Mouse (Mus musculus) stomach, embryonic 14.5 days (tissue): ENCODE measurements around the gene Fermt3. TPM values are rescaled to one million over a fixed set of nuclear protein-coding genes. Genes with fewer than 3 reads are reported as not detected.
A peak's percentile ranks its signal among the peaks of the same experiment; 100 is the strongest.

Experiments
- ATAC-seq: fragments of 200-750 bp; cut with Nextera tagmentation; 2 replicates; pipeline ENCODE4 v1.8.0; 2017; ENCODE audit warnings: low read depth, moderate TSS enrichment; ENCODE audit not compliant: insufficient number of reproducible peaks, insufficient read depth, low FRiP score
- H3K27ac ChIP-seq: fragments of 300-500 bp; sonication (generic); 2 replicates; pipeline ENCODE4 v1.5.1; 2014; ENCODE audit warnings: mild to moderate bottlenecking, low read length, moderate library complexity, mixed read lengths
- H3K27me3 ChIP-seq: fragments of 300-500 bp; sonication (generic); 2 replicates; pipeline ENCODE4 v1.6.1; 2014; ENCODE audit warnings: low read length, control low read depth, mixed read lengths; ENCODE audit not compliant: control insufficient read depth, insufficient read depth
- H3K36me3 ChIP-seq: fragments of 300-500 bp; sonication (generic); 2 replicates; pipeline ENCODE4 v1.6.1; 2014; ENCODE audit warnings: mild to moderate bottlenecking, control low read depth, low read length, moderate library complexity, mixed read lengths; ENCODE audit not compliant: control insufficient read depth, insufficient read depth
- H3K4me1 ChIP-seq: fragments of 300-500 bp; sonication (generic); 2 replicates; pipeline ENCODE4 v1.6.1; 2014; ENCODE audit warnings: low read length, control low read depth, mixed read lengths; ENCODE audit not compliant: control insufficient read depth, insufficient read depth
- H3K4me2 ChIP-seq: fragments of 300-500 bp; sonication (generic); replicated peaks from 2 replicates; pipeline ENCODE4 v1.6.1; 2014; ENCODE audit warnings: low read depth, low read length, control low read depth
- H3K4me3 ChIP-seq: fragments of 300-500 bp; sonication (generic); 2 replicates; pipeline ENCODE4 v1.5.1; 2014; ENCODE audit warnings: low read depth, low read length, control low read depth
- H3K9ac ChIP-seq: fragments of 300-500 bp; sonication (generic); replicated peaks from 2 replicates; pipeline ENCODE4 v1.6.1; 2014; ENCODE audit warnings: low read depth, mild to moderate bottlenecking, control low read depth, low read length, moderate library complexity, mixed read lengths
- H3K9me3 ChIP-seq: fragments of 300-500 bp; sonication (generic); 2 replicates; pipeline ENCODE4 v1.6.1; 2016; ENCODE audit warnings: low read depth, low read length, control low read depth; ENCODE audit not compliant: control insufficient read depth
- WGBS: fragments of 180-500 bp; shearing (Covaris S2); extraction: QIAGEN DNeasy Blood & Tissue Kit; methylation state at CpG from one replicate; pipeline ENCODE4 v1.1.7; 2014; 5-methylcytosine and 5-hydroxymethylcytosine counted together
- polyA plus RNA-seq: library from polyadenylated mRNA; unstranded; fragments of >200 nt; fragmentation: Nextera tagmentation; extraction: Ambion mirVana; gene quantifications from 2 replicates; pipeline ENCODE4 v1.2.1, GENCODE M21; 2014

Fermt3 gene
- polyA plus RNA-seq, 1 experiment from 2014 or later, result 8.2 TPM

DNA sequence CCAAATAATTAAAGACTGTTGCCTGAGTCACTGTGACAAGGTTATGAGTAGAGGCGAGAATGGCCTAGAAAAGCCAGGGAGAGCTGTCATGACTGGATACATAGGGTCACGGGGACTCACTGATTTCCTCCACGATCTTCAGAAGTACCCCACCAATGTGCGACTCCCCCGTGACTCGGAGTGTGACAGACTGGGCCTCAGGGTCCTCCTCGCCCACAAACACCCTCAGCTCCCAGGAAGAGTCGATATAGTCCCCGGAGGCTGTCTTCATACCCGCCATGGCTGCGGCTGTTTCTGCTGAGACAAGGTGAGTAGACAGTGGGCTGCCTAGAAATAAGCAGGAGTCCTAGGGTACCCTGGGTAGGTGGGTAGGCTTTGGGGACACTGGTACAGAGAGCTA is 723 bp downstream of the Fermt3 start:
- Histone ChIP-seq H3K4me2 (no peak overlapping the region), H3K4me3 (no peak overlapping the region), H3K4me1 (no peaks in the 10 kb centered on the region), H3K27me3 (no peaks in the 10 kb centered on the region), H3K36me3 (peaks cover 44% of the 10 kb centered on the region), H3K9me3 (no peaks in the 10 kb centered on the region), H3K9ac (no peak overlapping the region), H3K27ac (no peak overlapping the region)
- no peak for ATAC-seq
- 90% methylated on average over 11 of the region's 11 CpGs for WGBS

DNA sequence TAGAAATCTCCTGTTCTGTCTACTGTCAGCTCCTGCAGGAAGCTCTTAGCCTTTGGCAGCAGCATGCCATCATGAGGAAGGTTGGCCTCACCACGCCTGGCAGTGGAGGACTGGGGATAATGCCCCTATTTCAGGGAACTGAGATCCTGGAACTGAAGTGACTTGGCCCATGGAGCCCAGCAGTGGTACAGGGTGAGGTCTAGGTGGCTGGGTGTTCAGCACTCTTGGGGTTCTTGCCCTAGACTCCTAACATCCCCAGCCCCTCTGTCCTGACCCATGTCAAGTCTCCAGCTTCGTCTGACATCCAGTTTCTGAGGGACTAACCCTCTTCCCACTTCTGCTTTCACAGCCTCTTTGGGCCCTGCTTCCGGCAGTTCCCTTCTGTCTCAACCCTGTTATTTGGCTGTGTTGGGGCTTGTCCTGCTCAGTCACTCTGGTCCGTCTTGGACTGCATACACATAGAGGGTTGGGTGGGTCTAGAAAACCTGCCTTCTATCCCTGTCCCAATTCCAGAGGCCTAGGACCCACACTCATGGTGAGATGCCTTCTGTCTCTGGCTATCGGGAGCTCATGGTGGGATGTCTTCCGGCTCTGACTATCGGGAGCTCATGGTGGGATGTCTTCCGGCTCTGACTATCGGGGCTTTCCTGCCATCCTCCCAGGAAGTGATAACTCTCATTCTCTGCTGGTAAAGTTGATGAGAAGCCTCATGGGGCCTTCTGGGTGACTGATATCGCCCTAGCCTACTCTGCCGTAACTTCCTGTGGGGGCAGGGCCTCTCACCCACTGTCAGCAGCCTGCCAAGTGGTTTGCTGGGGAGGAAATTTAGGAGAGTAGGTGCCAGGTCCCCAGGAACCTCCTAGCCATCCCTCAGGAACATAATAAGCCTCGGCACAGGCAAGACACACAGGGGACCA is 1.5 kb downstream of the Fermt3 start:
- H3K9ac ChIP-seq, result no peak overlapping the region
- ATAC-seq, result no peak
- H3K27ac ChIP-seq, result no peak overlapping the region
- no peaks in the 10 kb centered on the region for H3K27me3 ChIP-seq
- H3K4me2 ChIP-seq, result no peak overlapping the region
- H3K4me1 ChIP-seq, result no peaks in the 10 kb centered on the region
- no peaks in the 10 kb centered on the region for H3K9me3 ChIP-seq
- no peak overlapping the region for H3K4me3 ChIP-seq
- 80% methylated on average over 12 of the region's 12 CpGs for WGBS
- peaks cover 37% of the 10 kb centered on the region for H3K36me3 ChIP-seq

DNA sequence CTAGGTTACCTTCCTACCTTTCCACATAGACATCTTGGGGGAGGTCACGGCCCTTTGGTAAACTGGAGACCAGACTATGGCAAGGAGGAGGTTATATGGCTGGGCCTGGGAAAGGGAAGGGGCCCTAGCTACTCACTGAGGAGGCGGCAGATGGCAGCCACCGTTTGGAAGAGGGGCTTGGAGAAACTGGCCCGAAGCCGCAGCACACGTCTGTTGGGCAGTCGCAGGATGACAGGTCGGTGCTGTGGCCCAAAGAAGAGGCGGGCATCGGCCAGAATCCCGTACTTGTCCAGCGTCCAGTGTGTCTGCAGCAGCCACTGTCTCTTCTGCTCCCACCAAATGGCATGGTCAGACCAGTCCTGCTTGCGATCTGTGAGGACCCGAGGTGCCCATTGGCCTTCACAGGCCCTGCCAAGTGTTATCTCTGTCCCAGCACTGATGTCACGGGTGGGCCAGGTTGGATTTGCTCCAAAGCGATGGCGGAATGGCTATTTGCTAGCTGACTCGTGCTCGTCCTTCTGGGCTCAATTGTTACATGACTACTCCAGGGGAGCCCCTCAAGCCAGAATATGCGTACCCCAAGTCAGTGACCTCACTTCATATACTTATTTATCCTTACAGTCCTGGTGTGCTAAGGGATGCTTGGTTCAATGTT is 4.7 kb downstream of the Fermt3 start:
- H3K4me2 ChIP-seq, result no peak overlapping the region
- peaks cover 9% of the 10 kb centered on the region for H3K36me3 ChIP-seq
- H3K27ac ChIP-seq, result no peak overlapping the region
- H3K4me3 ChIP-seq, result no peak overlapping the region
- no peaks in the 10 kb centered on the region for H3K4me1 ChIP-seq
- no peak for ATAC-seq
- H3K9ac ChIP-seq, result no peak overlapping the region
- H3K27me3 ChIP-seq, result no peaks in the 10 kb centered on the region
- H3K9me3 ChIP-seq, result no peaks in the 10 kb centered on the region
- 90% methylated on average over 20 of the region's 20 CpGs for WGBS

DNA sequence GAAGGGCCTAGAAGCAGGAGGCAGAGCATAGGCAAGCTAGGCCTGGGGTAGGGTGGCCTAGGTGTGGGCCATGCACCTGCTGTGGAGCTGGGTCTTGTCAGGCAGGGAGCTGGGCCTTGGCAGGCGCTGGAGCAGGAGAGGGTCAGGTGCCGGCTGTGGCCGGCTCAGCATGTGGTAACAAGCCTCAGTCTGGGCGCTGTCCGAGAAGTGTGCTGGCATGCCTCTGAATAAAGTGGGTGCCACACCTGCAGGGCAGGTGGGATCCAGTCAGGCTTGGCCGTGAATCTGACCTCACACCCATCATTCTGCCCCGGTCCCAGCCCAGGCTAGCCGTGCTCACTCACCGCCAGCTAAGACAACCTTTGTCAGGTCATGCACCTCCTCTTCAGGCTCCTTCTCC is 5.3 kb downstream of the Fermt3 start:
- Histone ChIP-seq H3K27ac (no peak overlapping the region), H3K4me1 (no peaks in the 10 kb centered on the region), H3K9ac (no peak overlapping the region), H3K36me3 (peaks cover 4% of the 10 kb centered on the region), H3K4me3 (no peak overlapping the region), H3K27me3 (no peaks in the 10 kb centered on the region), H3K4me2 (no peak overlapping the region), H3K9me3 (no peaks in the 10 kb centered on the region)
- WGBS, result 86% methylated on average over 9 of the region's 9 CpGs
- ATAC-seq, result no peak

DNA sequence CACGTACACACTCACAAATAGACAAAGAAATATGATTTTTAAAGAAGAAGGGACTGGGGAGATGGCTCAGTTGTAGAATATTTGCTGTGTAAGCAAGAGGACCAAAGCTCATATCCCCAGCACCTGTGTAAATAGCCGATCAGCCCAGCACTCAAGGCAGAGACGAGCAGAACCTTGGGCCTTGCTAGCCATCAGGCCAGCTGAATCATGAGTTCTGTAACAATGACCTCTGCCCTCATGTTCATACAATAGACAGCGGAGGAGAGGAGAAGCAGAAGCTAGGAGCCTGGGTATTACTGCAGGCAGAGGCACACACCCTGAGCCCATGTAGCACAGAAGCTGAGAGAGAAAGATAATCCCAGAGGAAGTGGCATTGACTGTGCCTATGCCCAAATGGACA is 6.8 kb downstream of the Fermt3 start:
- Histone ChIP-seq H3K27ac (no peak overlapping the region), H3K9ac (no peak overlapping the region), H3K4me1 (no peaks in the 10 kb centered on the region), H3K36me3 (no peaks in the 10 kb centered on the region), H3K9me3 (no peaks in the 10 kb centered on the region), H3K27me3 (no peaks in the 10 kb centered on the region), H3K4me3 (no peak overlapping the region), H3K4me2 (no peak overlapping the region)
- 73% methylated on average over 4 of the region's 4 CpGs for WGBS
- no peak for ATAC-seq

DNA sequence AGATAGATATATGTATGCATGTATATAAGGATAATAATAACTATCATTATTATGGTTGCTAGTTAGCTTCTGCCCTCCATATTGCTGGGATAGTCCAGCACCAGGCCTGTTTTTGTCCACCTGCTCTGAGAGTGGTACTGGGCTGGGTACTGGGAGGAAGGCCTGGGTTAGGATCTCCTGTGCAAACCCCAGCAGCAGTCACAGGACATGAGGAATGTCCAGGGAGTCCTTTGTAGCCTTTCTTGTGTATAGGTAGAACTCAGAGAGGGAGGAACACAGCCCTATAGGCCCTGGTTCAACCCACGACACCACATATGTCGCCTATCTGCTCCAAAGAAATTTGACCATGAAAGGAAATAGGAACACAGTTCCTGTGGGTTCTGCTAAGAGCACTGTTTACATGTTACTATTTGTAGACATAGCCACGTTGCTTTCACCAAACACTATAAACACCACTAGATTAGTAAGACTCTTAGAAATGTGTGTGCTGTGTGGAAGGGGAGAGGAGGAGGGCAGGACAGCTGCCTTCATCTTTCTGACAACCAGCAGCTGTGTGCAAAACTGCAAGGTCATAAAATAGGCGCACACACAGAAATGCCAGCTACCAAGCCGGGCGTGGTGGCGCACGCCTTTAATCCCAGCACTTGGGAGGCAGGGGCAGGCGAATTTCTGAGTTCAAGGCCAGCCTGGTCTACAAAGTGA is 12.2 kb downstream of the Fermt3 start:
- H3K9me3 ChIP-seq, result no peaks in the 10 kb centered on the region
- H3K4me3 ChIP-seq, result no peak overlapping the region
- no peak overlapping the region for H3K4me2 ChIP-seq
- H3K27ac ChIP-seq, result peak overlapping the region; percentile 71; the same call in 1 of the 2 replicates
- ATAC-seq, result no peak
- H3K27me3 ChIP-seq, result no peaks in the 10 kb centered on the region
- no peaks in the 10 kb centered on the region for H3K4me1 ChIP-seq
- no peaks in the 10 kb centered on the region for H3K36me3 ChIP-seq
- 72% methylated on average over 9 of the region's 9 CpGs for WGBS
- no peak overlapping the region for H3K9ac ChIP-seq

DNA sequence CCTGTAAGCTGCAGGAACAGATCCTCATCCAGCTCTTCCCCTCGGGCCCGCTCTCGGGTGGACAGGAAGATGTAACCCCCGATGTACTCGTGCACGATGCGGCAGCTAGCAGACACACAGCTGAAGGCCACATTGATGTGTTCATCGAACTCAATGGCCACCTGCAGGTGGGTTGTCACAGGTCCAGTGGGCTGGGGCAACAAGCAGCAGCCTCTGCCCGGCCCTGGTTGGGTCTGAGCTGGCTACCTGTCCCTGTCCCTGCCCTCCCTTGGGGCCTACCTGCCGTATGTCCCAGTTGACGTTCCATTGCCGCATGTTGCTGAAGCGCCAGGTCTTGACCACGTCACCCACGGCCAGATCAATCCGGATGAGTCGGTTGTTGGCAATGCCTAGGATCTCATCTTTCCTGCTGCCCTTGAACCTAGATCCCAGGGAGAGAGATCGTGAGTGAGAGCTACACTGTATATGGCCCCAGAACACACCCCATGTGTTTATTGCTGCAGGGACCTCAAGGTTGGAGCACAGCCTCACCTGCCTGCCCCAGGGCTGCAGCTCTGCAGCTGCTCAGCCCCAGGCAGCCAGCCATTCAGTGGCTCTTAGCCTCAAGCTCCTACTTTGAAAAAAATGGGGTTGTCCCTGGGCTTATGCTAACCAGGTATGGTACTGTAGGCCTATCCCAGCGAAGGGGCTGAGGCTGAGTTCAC is 19.8 kb downstream of the Fermt3 start:
- Histone ChIP-seq H3K9me3 (no peaks in the 10 kb centered on the region), H3K27ac (no peak overlapping the region), H3K27me3 (no peaks in the 10 kb centered on the region), H3K36me3 (no peaks in the 10 kb centered on the region; the same call in 1 of the 2 replicates), H3K4me2 (no peak overlapping the region), H3K9ac (no peak overlapping the region), H3K4me1 (peaks cover 15% of the 10 kb centered on the region), H3K4me3 (no peak overlapping the region)
- no peak for ATAC-seq
- 94% methylated on average over 19 of the region's 19 CpGs for WGBS

DNA sequence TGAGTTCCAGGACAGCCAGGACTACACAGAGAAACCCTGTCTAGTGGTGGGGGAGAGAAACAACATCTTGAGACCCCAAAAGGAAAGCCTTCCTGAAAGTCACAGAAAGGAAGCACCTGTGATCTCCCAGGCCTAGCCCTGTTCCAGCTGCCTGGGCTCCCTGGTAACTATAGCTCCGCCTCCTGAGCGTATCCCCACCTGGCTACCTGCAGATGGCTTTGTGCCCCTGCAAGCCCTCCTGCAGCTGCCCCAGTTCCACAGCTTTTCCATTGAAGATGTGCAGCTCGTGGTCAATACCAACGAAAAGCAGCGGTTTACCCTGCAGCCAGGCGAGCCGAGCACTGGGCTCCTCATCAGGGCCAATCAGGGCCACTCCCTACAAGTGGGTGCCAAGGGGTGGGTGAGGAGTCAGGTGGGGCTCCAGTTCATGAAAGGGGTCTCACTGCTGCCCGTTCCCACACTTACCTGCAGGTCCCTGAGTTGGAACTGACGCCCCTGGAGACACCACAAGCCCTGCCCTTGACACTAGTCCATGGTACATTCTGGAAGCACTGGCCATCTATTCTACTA is 21.5 kb downstream of the Fermt3 start:
- H3K4me1 ChIP-seq, result peaks cover 19% of the 10 kb centered on the region
- no peaks in the 10 kb centered on the region for H3K9me3 ChIP-seq
- H3K27ac ChIP-seq, result no peak overlapping the region
- no peaks in the 10 kb centered on the region for H3K27me3 ChIP-seq
- no peak overlapping the region for H3K4me3 ChIP-seq
- no peaks in the 10 kb centered on the region; the same call in 1 of the 2 replicates for H3K36me3 ChIP-seq
- no peak overlapping the region for H3K9ac ChIP-seq
- WGBS, result 77% methylated on average over 9 of the region's 9 CpGs
- H3K4me2 ChIP-seq, result no peak overlapping the region
- ATAC-seq, result no peak
